Mouse (Mus musculus) lung, postnatal 0 days (tissue): Measurements from ENCODE around the gene Nfyc.

Experiments
- CTCF ChIP-seq: IDR thresholded peaks from 2 replicates; pipeline ENCODE4 v1.5.1; 2016; ENCODE audit warnings: antibody characterized with exemption, mild to moderate bottlenecking
- EP300 ChIP-seq: IDR thresholded peaks from 2 replicates; pipeline ENCODE4 v1.6.1; 2016; ENCODE audit warnings: antibody characterized with exemption, mild to moderate bottlenecking, control low read depth

- TF ChIP-seq CTCF (no peak), EP300 (no peak)
Observed at GRCm38 (mm10) chr4:120716765-120717164, 114.6 kb downstream of the Nfyc start.
